Mouse (Mus musculus) thymus, adult 2 months (tissue): ENCODE data around the gene Ubash3a.

Source experiments
- CTCF ChIP-seq: fragments of 200-500 bp; IDR thresholded peaks from 2 replicates; pipeline ENCODE4 v1.5.1; 2012; ENCODE audit warnings: mild to moderate bottlenecking, control low read depth, low read length, moderate library complexity, borderline replicate concordance; ENCODE audit not compliant: control insufficient read depth, poor library complexity, insufficient read depth; ENCODE audit errors: extremely low read depth
- POLR2A ChIP-seq: fragments of 200-500 bp; IDR thresholded peaks from 2 replicates; pipeline ENCODE4 v1.6.1; 2012; ENCODE audit warnings: mild to moderate bottlenecking, low read length, control low read depth, moderate library complexity; ENCODE audit not compliant: control insufficient read depth, poor library complexity, insufficient read depth; ENCODE audit errors: extremely low read depth

GRCm38 (mm10) chr17:31281830-31282686 lies 74.4 kb downstream of the Ubash3a start:
- TF ChIP-seq POLR2A (no peak), CTCF (no peak)
